Mouse (Mus musculus) olfactory bulb, adult 2 months (tissue): ENCODE results near the gene D430042O09Rik. TPM values are rescaled to one million over a fixed set of nuclear protein-coding genes. Genes with fewer than 3 reads are reported as not detected.

ENCODE experiments used
- H3K27ac ChIP-seq: fragments of 200-500 bp; 2 replicates; pipeline ENCODE4 v1.5.1; 2012; ENCODE audit warnings: low read depth, low read length; ENCODE audit not compliant: insufficient read depth
- H3K4me1 ChIP-seq: fragments of 200-500 bp; 2 replicates; pipeline ENCODE4 v1.6.1; 2012; ENCODE audit warnings: low read length; ENCODE audit not compliant: control insufficient read depth, insufficient read depth
- H3K4me3 ChIP-seq: fragments of 200-500 bp; 2 replicates; pipeline ENCODE4 v1.5.1; 2012; ENCODE audit warnings: mild to moderate bottlenecking, low read depth, low read length, moderate library complexity; ENCODE audit not compliant: insufficient read depth
- CTCF ChIP-seq: fragments of 200-500 bp; IDR thresholded peaks from 2 replicates; pipeline ENCODE4 v1.5.1; 2012; ENCODE audit warnings: low read depth, mild to moderate bottlenecking, low read length, moderate library complexity; ENCODE audit not compliant: insufficient read depth
- POLR2A ChIP-seq: fragments of 200-500 bp; IDR thresholded peaks from 2 replicates; pipeline ENCODE4 v1.6.1; 2012; ENCODE audit warnings: mild to moderate bottlenecking, low read depth, low read length, moderate library complexity; ENCODE audit not compliant: insufficient read depth
- WGBS: fragments of 180-500 bp; shearing (Covaris S2); methylation state at CpG from one replicate; pipeline ENCODE4 v1.1.7; 2018; 5-methylcytosine and 5-hydroxymethylcytosine counted together
- polyA plus RNA-seq: library from polyadenylated mRNA; stranded (reverse); fragments of >200 nt; gene quantifications from 2 replicates; pipeline ENCODE4 v1.2.4, GENCODE M21; 2012; ENCODE audit warnings: low replicate concordance; ENCODE audit not compliant: missing spikeins, insufficient read depth, insufficient read length

The D430042O09Rik gene
- polyA plus RNA-seq, 1 experiment: 351 TPM

DNA sequence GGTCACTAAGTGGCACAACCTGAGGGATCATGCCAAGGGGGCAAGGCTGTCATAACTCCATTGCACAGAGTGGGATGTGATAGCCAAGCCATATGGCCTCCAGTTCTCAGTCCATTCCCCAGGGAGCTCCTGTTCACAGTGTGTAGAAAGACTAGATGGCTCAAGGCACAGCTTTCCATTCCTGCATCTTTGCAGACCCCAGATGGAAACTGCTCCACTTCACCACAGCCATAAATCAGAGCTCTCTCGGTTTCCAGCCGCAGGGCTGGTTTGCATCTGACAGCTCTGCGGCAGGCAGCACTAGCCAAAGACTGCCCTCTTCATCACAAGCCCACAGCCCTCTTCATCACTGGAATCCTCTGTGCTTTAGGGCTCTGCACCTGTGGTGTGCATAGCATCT lies 108.0 kb downstream of the D430042O09Rik start:
- 69% methylated on average over 3 of the region's 3 CpGs for whole genome bisulfite sequencing
- no peak for TF ChIP-seq CTCF
- no peak for TF ChIP-seq POLR2A
- Histone ChIP-seq H3K4me1 (peaks cover 3% of the 10 kb centered on the region; the same call in 1 of the 2 replicates), H3K4me3 (no peak overlapping the region), H3K27ac (no peak overlapping the region)

DNA sequence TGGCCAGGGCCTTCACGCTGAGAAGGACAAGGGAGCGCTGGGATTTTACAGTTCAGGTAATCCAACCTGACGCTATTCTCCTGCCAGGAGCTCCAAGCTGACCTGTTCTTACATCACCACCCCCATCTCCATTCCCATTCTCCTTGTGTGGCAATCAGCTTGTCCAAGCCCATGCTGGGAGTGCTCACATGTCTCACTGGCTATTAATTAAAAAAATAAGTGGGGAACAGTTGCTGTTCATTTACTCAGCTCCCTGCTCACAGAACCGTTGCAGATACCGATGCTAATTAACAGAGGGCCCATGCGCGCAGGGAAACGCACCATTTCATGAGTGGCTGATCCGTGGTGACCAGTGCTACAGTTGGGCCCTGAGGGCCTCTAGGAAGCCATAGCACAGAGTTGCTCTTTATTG lies 110.6 kb downstream of the D430042O09Rik start:
- TF ChIP-seq CTCF (no peak), POLR2A (no peak)
- peaks cover 3% of the 10 kb centered on the region; the same call in 1 of the 2 replicates for H3K4me1 ChIP-seq
- WGBS: 70% methylated on average over 9 of the region's 9 CpGs
- H3K27ac ChIP-seq: no peak overlapping the region
- H3K4me3 ChIP-seq: no peak overlapping the region

DNA sequence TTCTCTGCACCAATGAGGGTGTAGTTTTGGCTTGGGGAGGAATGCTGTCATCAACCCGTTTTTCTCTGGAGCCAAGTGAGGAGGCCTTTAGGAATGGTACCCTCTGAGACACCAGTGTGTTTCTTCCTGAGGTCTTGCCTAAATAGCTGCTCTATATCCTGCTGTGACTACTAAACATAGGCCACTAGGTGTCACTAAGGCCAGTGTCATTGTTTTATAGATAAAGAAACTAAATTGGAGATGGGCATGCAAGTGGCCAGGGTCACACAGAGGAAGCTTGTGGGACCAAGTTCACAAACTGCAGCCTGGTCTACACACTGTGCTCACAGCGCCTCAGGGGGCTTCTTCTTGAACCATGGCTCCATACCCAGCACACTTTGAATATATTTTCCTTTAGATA lies 112.5 kb downstream of the D430042O09Rik start:
- no peak overlapping the region for H3K4me3 ChIP-seq

DNA sequence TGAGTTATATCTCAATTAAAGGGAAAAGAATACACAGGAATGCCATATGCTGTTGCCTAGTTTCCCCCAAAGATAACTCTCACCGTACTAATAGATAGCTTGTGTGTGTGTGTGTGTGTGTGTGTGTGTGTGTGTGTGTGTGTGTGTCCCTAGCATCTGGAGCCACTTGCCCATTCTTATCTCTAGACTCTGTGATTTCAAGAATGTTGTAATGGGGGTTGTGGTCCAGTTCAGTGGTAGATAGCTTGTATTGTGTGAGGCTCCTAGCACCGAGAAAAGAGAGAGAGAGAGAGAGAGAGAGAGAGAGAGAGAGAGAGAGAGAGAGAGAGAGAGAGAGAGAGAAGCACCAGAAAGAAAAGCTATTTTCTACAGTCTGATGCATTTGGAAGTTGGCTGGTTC lies 118.7 kb downstream of the D430042O09Rik start:
- no peak for TF ChIP-seq POLR2A
- TF ChIP-seq CTCF: no peak
- Histone ChIP-seq H3K4me3 (no peak overlapping the region), H3K27ac (no peak overlapping the region), H3K4me1 (peaks cover 15% of the 10 kb centered on the region; the same call in 1 of the 2 replicates)
- 48% methylated on average over 2 of the region's 2 CpGs for WGBS

More for the DNA sequence above, 112.5 kb downstream of the D430042O09Rik start:
- WGBS: 73% methylated on average over 2 of the region's 2 CpGs
- Histone ChIP-seq H3K27ac (no peak overlapping the region), H3K4me1 (peaks cover 3% of the 10 kb centered on the region; the same call in 1 of the 2 replicates)
- no peak for TF ChIP-seq POLR2A
- TF ChIP-seq CTCF: no peak

DNA sequence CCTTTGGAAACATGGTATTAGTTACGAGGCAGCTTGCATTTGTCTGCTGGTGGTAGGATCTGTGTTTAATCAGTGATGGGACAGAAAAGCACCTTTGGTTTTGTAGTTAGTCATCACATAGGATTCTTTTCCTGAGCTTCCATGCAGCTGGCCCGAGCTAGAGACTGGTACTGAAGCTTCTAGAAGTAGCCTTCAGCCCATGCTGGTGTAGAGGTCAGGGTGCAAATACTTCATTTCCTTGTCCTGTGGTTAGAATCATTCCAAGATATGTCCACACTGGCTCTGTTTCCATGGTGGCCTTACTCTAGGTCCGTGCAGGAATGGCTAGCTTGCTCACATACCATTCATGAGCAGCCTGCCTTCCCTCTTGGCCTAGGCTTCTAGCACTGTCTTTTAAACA lies 119.2 kb downstream of the D430042O09Rik start:
- H3K4me1 ChIP-seq: peaks cover 15% of the 10 kb centered on the region; the same call in 1 of the 2 replicates
- 59% methylated on average over 3 of the region's 3 CpGs for whole genome bisulfite sequencing
- no peak overlapping the region for H3K4me3 ChIP-seq
- no peak for TF ChIP-seq CTCF
- no peak for TF ChIP-seq POLR2A
- H3K27ac ChIP-seq: no peak overlapping the region

DNA sequence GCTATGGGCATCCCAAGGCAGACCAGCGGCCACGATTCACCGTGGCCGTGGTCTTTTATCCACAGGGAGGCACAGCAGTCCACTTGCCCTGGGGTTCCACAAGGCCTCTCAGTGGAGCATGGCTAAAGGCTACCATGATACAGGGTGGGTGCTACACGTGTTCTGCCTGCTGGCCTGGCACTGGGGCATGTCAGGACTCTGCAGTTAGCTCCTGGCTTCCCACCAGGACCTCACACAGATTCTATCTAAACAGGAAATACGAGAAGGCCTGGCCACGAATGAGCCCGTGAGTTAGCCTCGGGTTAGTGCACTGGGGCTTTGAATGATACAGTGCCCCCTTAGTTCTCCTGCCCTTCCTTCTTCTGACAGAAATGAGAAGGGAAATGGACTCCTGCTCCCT lies 119.7 kb downstream of the D430042O09Rik start:
- 75% methylated on average over 9 of the region's 9 CpGs for WGBS
- TF ChIP-seq POLR2A (no peak), CTCF (no peak)
- Histone ChIP-seq H3K4me1 (peaks cover 15% of the 10 kb centered on the region; the same call in 1 of the 2 replicates), H3K27ac (no peak overlapping the region), H3K4me3 (no peak overlapping the region)

DNA sequence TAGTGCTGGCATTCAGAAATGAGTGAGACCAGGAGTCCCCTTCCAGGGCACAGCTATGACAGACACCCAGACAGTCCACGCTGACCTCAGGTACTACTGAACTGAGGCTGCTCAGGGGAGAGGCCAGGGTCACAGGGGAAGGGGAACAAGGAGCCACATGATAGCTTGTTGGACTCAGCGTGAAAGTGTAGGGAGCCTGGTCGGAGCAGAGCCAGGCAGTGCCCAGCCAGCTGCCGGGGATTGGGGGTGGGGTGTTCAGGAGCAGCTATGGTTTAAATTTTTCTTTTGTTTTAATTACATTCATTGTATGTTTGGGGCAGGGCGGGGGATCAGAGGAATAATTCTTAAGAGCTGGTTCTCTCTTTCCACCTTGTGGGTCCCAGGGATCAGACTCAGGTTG lies 120.9 kb downstream of the D430042O09Rik start:
- 88% methylated on average over 5 of the region's 5 CpGs for WGBS
- no peak overlapping the region for H3K27ac ChIP-seq
- no peak for TF ChIP-seq POLR2A
- TF ChIP-seq CTCF: no peak
- H3K4me1 ChIP-seq: peaks cover 15% of the 10 kb centered on the region; the same call in 1 of the 2 replicates
- no peak overlapping the region for H3K4me3 ChIP-seq

DNA sequence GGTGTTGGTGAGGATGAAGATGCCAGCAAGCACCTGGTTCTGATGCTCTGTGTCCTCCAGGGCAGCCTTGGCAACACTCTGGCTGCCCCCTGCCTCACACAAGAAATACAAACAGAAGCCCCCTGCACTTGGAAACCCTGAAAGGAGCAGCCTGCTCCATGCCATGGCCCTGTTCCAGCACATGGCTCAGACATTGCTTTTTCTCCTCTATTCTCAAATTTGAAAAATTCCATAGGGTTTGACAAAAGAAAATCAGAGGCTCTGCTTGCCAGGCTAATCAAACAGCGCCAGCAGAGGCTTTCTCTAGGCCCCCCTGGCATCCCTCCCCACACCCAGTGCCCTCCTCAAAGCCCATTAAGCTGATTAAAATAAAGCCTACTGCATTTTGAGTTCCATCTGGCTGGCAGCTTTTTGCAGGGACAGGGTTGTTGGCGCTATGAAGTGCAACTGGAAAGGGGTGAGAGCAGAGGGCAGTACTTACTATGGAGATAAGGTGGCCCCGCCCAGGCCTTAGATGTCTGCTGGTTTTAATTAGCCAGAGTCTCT lies 121.5 kb downstream of the D430042O09Rik start:
- Histone ChIP-seq H3K27ac (no peak overlapping the region), H3K4me3 (no peak overlapping the region), H3K4me1 (peaks cover 15% of the 10 kb centered on the region; the same call in 1 of the 2 replicates)
- no peak for TF ChIP-seq POLR2A
- no peak for TF ChIP-seq CTCF
- 67% methylated on average over 3 of the region's 3 CpGs for WGBS

DNA sequence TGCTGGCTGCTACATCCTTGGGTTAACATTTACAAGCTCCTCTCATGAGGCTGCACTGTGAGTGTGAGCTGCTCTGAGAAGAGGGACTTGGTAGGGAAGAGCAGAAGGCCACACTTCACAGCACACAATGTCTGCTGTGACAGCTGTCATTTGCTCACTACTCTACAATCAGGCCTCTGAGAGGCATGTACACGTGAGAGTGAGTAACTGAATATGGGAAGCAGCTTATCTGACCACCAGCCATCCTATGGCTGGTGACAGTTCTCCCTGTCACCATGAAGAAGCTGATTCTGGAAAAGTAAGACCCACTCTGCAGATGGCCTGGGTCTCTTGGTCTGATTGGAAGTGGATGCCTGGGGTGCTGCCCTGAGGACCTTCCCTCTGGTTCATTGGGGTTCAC lies 125.1 kb downstream of the D430042O09Rik start:
- TF ChIP-seq POLR2A (no peak), CTCF (no peak)
- no peak overlapping the region for H3K4me3 ChIP-seq
- WGBS: 63% methylated on average over 1 of the region's 1 CpGs

More for the DNA sequence above, 125.1 kb downstream of the D430042O09Rik start:
- Histone ChIP-seq H3K4me1 (peaks cover 10% of the 10 kb centered on the region; the same call in 1 of the 2 replicates), H3K27ac (no peak overlapping the region)
